Mouse (Mus musculus) liver, postnatal 0 days (tissue): Measurements from ENCODE around the gene Cog7.

Experiments
- CTCF ChIP-seq: sonication (generic); IDR thresholded peaks from 2 replicates; pipeline ENCODE4 v1.5.1; 2016; ENCODE audit warnings: antibody characterized with exemption, low read depth
- EP300 ChIP-seq: IDR thresholded peaks from 2 replicates; pipeline ENCODE4 v1.6.1; 2016; ENCODE audit warnings: antibody characterized with exemption, low read depth, mild to moderate bottlenecking

GRCm38 (mm10) chr7:121890636-121891360 is 90.7 kb downstream of the Cog7 start:
- TF ChIP-seq EP300 (no peak), CTCF (no peak)
